ENCODE assay signal across 14 mouse cellular contexts in genomic region chr14:19763527-19763926, GRCm38 (mm10). TPM values are rescaled to one million over a fixed set of nuclear protein-coding genes. Genes with fewer than 3 reads are reported as not detected.
A peak's percentile ranks its signal among the peaks of the same experiment; 100 is the strongest.
DNase-seq lines count a peak whose midpoint lies in the region; ATAC-seq and TF ChIP-seq lines count a peak whose summit lies in the region.
"Had no signal": no experiment of that assay in that cellular context is flagged by ENCODE, and none has a peak within 500 bp of the region (broad histone marks: within the 10 kb centered on the region; RNA-seq: fewer than 3 reads in every experiment).

No protein-coding gene starts in this region.

- H3K79me2 ChIP-seq in heart, adult 2 months (replicated peaks; ENCODE audit: control insufficient read depth, insufficient read depth, low read length) = no peaks in the 10 kb centered on the region

- TF ChIP-seq POLR2A in heart, adult 2 months (IDR thresholded peaks at IDR 0.05; ENCODE audit: insufficient read depth, low read depth, low read length) = no peak

- no peak for TF ChIP-seq CTCF in heart, adult 2 months (IDR thresholded peaks at IDR 0.05)
- no peak for TF ChIP-seq CTCF in hindbrain, postnatal 0 days (IDR thresholded peaks at IDR 0.05; ENCODE audit: low read depth)

- H3K27me3 ChIP-seq in heart, adult 2 months (ENCODE audit: control insufficient read depth, insufficient read depth, low read length) = no peaks in the 10 kb centered on the region
- no peaks in the 10 kb centered on the region for H3K27me3 ChIP-seq in embryonic facial prominence, embryonic 13.5 days
- no peaks in the 10 kb centered on the region for H3K27me3 ChIP-seq in hindbrain, postnatal 0 days (ENCODE audit: insufficient read depth, low read length)
- H3K27me3 ChIP-seq: intestine, embryonic 15.5 days had no signal

- H3K36me3 ChIP-seq in heart, adult 2 months (ENCODE audit: control insufficient read depth, insufficient read depth, low read length) = peaks cover 2% of the 10 kb centered on the region; the same call in 1 of the 2 replicates
- H3K36me3 ChIP-seq in embryonic facial prominence, embryonic 13.5 days = peaks cover 18% of the 10 kb centered on the region
- no peaks in the 10 kb centered on the region for H3K36me3 ChIP-seq in hindbrain, postnatal 0 days (ENCODE audit: insufficient read depth, low read length)

- intact Hi-C loops in heart, adult 2 months (cut with DNase I) = loop anchor here (1.0 kb wide), 1 partner anchor 12 kb away; the partner anchor contains the start of gene Nid2
- intact Hi-C loops in heart, postnatal 10 days (cut with DNase I) = no loop called here
- intact Hi-C loops in left cerebral cortex, postnatal 4 days (cut with DNase I) = no loop called here
- intact Hi-C loops in left cerebral cortex, postnatal 14 days (cut with DNase I) = no loop called here

- no peak for DNase-seq in heart, adult 2 months
- no peak for DNase-seq in heart, postnatal 10 days
- DNase-seq in left cerebral cortex, postnatal 4 days = peak; percentile 35
- DNase-seq in left cerebral cortex, postnatal 14 days (ENCODE audit: low spot score in 2 of 2) = no peak
- DNase-seq in hindbrain, postnatal 0 days (ENCODE audit: low spot score) = peak; percentile 60
- no peak for DNase-seq in MN1 (ENCODE audit: low spot score)
- no peak for DNase-seq in spleen, postnatal 36 days (ENCODE audit: low spot score in 2 of 2)
- DNase-seq: adrenal gland, postnatal 36 days; cerebellum, adult 18-20 months; gastrocnemius, postnatal 14 days; retina, postnatal 1 day had no signal

- no peaks in the 10 kb centered on the region for H3K9me3 ChIP-seq in embryonic facial prominence, embryonic 13.5 days
- H3K9me3 ChIP-seq in hindbrain, postnatal 0 days (ENCODE audit: low read length) = no peaks in the 10 kb centered on the region
- H3K9me3 ChIP-seq: intestine, embryonic 15.5 days had no signal

- no peak for TF ChIP-seq EP300 in heart, adult 2 months (IDR thresholded peaks at IDR 0.05; ENCODE audit: insufficient read depth, low read depth, low read length)

- H3K4me1 ChIP-seq in heart, adult 2 months (ENCODE audit: control insufficient read depth, insufficient read depth, low read length) = peaks cover 9% of the 10 kb centered on the region
- H3K4me1 ChIP-seq in embryonic facial prominence, embryonic 13.5 days = peaks cover 20% of the 10 kb centered on the region
- H3K4me1 ChIP-seq in hindbrain, postnatal 0 days (ENCODE audit: insufficient read depth, low read length) = no peaks in the 10 kb centered on the region

- H3K27ac ChIP-seq in heart, adult 2 months = peak overlapping the region; percentile 43
- H3K27ac ChIP-seq in embryonic facial prominence, embryonic 13.5 days = peak overlapping the region; percentile 5; the same call in 1 of the 2 replicates
- H3K27ac ChIP-seq in hindbrain, postnatal 0 days = no peak overlapping the region
- H3K27ac ChIP-seq: intestine, embryonic 15.5 days; liver, embryonic 14.5 days had no signal

- no peak overlapping the region for H3K4me3 ChIP-seq in heart, adult 2 months
- H3K4me3 ChIP-seq in embryonic facial prominence, embryonic 13.5 days = no peak overlapping the region
- H3K4me3 ChIP-seq in hindbrain, postnatal 0 days (ENCODE audit: low read length) = no peak overlapping the region
- H3K4me3 ChIP-seq: intestine, embryonic 15.5 days had no signal

- H3K9ac ChIP-seq in heart, adult 2 months (ENCODE audit: low read depth, low read length) = no peak overlapping the region
- 0 out of 2 replicates have a peak overlapping the region, but pooled peaks have one; percentile 27 for H3K9ac ChIP-seq in embryonic facial prominence, embryonic 13.5 days
- H3K9ac ChIP-seq in hindbrain, postnatal 0 days (replicated peaks; ENCODE audit: low read length) = no peak overlapping the region
- H3K9ac ChIP-seq: intestine, embryonic 15.5 days; liver, embryonic 14.5 days had no signal

- 28% methylated on average over 8 of the region's 8 CpGs for WGBS in heart, adult 2 months
- 37% methylated on average over 8 of the region's 8 CpGs for WGBS in embryonic facial prominence, embryonic 13.5 days
- 42% methylated on average over 8 of the region's 8 CpGs for WGBS in hindbrain, postnatal 0 days

- H3K4me2 ChIP-seq in embryonic facial prominence, embryonic 13.5 days = no peak overlapping the region
- no peak overlapping the region for H3K4me2 ChIP-seq in hindbrain, postnatal 0 days (ENCODE audit: low read depth, low read length)
- H3K4me2 ChIP-seq: intestine, embryonic 15.5 days had no signal

- no peak for ATAC-seq in embryonic facial prominence, embryonic 13.5 days (ENCODE audit: insufficient number of reproducible peaks, insufficient read depth, low FRiP score, low TSS enrichment, low read depth)
- ATAC-seq in hindbrain, postnatal 0 days = peak; percentile 73
- ATAC-seq: intestine, embryonic 15.5 days had no signal

RNA-seq across cellular contexts. Expression of gene Nid2, which starts 12.5 kb away (rescaled TPM):
- 10 to 100 TPM; 21.2 to 21.6 TPM for total RNA-seq in heart, adult 2 months (2021)
- 12.1 and 14.3 TPM in 2 replicates for polyA plus RNA-seq in heart, adult 2 months (2012; rRNA removed)
- 100 to 1,000 TPM; 109 to 116 TPM for total RNA-seq in heart, postnatal 10 days (2021)
- 10 to 100 TPM; 22.7 to 24.8 TPM for total RNA-seq in left cerebral cortex, postnatal 4 days (2021)
- 10 to 100 TPM; 11.0 to 12.7 TPM for total RNA-seq in left cerebral cortex, postnatal 14 days (2021)
- polyA plus RNA-seq in embryonic facial prominence, embryonic 13.5 days (2015; fragmentation: Nextera tagmentation; extraction: Ambion mirVana) = 56.4 and 64.8 TPM in 2 replicates
- total RNA-seq in hindbrain, postnatal 0 days (2014; rRNA removed) = 40.6 and 52.8 TPM in 2 replicates
- polyA plus RNA-seq in hindbrain, postnatal 0 days (2015; fragmentation: Nextera tagmentation; extraction: Ambion mirVana) = 22.5 and 25.5 TPM in 2 replicates

Comparison
In these comparisons a context has a peak if more than half of its experiments do, and no peak if none do; other contexts are left out.
1. DNase-seq: peak in left cerebral cortex, postnatal 4 days (single experiment) and hindbrain, postnatal 0 days (single experiment); none in heart, adult 2 months (0 of 2), heart, postnatal 10 days (0 of 2), left cerebral cortex, postnatal 14 days (0 of 2), MN1 (single experiment) and spleen, postnatal 36 days (0 of 2).